16 mouse cellular contexts compared by ENCODE assay signal in the genomic region with DNA sequence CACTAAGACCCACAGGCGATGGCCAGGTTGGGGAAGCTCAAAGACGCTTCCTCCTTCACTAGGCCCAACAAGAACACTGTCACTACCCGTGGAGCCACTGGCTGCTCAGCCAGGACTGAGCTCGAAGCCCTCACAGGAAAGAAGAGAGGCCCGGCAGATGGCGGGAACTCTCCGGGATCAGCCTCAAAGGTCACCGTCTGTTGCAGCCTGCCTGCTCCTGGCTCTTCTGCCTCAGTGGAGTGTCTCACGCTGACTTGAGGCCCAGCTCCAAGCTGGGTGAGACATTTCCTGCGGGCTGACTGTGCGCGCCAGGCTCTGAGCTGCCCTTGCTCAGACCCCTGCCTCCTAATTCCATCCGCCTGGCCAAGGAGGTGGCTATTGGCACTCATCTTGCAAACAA. TPM values are rescaled to one million over a fixed set of nuclear protein-coding genes. Genes with fewer than 3 reads are reported as not detected.
DNase-seq lines count a peak whose midpoint lies in the region; ATAC-seq and TF ChIP-seq lines count a peak whose summit lies in the region.
"Had no signal": no experiment of that assay in that cellular context is flagged by ENCODE, and none has a peak within 500 bp of the region (broad histone marks: within the 10 kb centered on the region; RNA-seq: fewer than 3 reads in every experiment).

No protein-coding gene starts in this region.

- peaks cover 79% of the 10 kb centered on the region for H3K4me1 ChIP-seq in hindbrain, embryonic 10.5 days (replicated peaks)
- peaks cover 14% of the 10 kb centered on the region for H3K4me1 ChIP-seq in hindbrain, embryonic 11.5 days (replicated peaks; ENCODE audit: control insufficient read depth, insufficient read depth, low read length)
- H3K4me1 ChIP-seq in MEL (ENCODE audit: control insufficient read depth in 1 of 2, insufficient read depth in 2 of 2, low read length in 2 of 2): peaks cover 4 to 18% of the 10 kb centered on the region in 2 experiments; a peak in 3 of 4 replicates
- H3K4me1 ChIP-seq: heart, embryonic 15.5 days had no signal

- H3K27me3 ChIP-seq in hindbrain, embryonic 10.5 days (ENCODE audit: insufficient read depth, poor library complexity, severe bottlenecking): peaks cover 23% of the 10 kb centered on the region
- no peaks in the 10 kb centered on the region for H3K27me3 ChIP-seq in hindbrain, embryonic 11.5 days (ENCODE audit: control insufficient read depth, insufficient read depth, low read length)
- no peaks in the 10 kb centered on the region for H3K27me3 ChIP-seq in MEL (ENCODE audit: control insufficient read depth in 1 of 2, insufficient read depth in 2 of 2, low read length in 2 of 2)

- H3K9ac ChIP-seq in hindbrain, embryonic 11.5 days (ENCODE audit: low read depth, low read length): no peak overlapping the region
- H3K9ac ChIP-seq in MEL (ENCODE audit: control insufficient read depth, low read depth, low read length, poor library complexity, severe bottlenecking): no peak overlapping the region
- H3K9ac ChIP-seq: embryonic facial prominence, embryonic 12.5 days; forebrain, postnatal 0 days; heart, embryonic 15.5 days; limb, embryonic 13.5 days; liver, embryonic 14.5 days had no signal

- H3K9me3 ChIP-seq in hindbrain, embryonic 10.5 days: no peaks in the 10 kb centered on the region
- no peaks in the 10 kb centered on the region for H3K9me3 ChIP-seq in hindbrain, embryonic 11.5 days (ENCODE audit: control insufficient read depth, low read length)
- H3K9me3 ChIP-seq in MEL (replicated peaks; ENCODE audit: insufficient read depth, low read length): no peaks in the 10 kb centered on the region
- H3K9me3 ChIP-seq: embryonic facial prominence, embryonic 12.5 days; heart, embryonic 15.5 days; limb, embryonic 13.5 days had no signal

- H3K79me2 ChIP-seq in MEL (ENCODE audit: control insufficient read depth, insufficient read depth, low read length, poor library complexity): no peaks in the 10 kb centered on the region

- no peak for DNase-seq in hindbrain, embryonic 10.5 days (ENCODE audit: low spot score)
- DNase-seq in hindbrain, embryonic 11.5 days (ENCODE audit: low spot score): no peak
- no peak for DNase-seq in MEL (ENCODE audit: low read depth, low spot score)
- peak; percentile 92 for DNase-seq in cerebellum, adult 8-10 months
- no peak for DNase-seq in adrenal gland, postnatal 4 days (ENCODE audit: low spot score in 2 of 2)
- DNase-seq: forebrain, postnatal 0 days; heart, adult 18-20 months had no signal

- H3K4me2 ChIP-seq in hindbrain, embryonic 11.5 days (replicated peaks; ENCODE audit: low read depth, low read length): no peak overlapping the region
- H3K4me2 ChIP-seq: embryonic facial prominence, embryonic 12.5 days; heart, embryonic 15.5 days; limb, embryonic 13.5 days had no signal

- peak overlapping the region; percentile 91 for H3K27ac ChIP-seq in hindbrain, embryonic 10.5 days
- no peak overlapping the region for H3K27ac ChIP-seq in hindbrain, embryonic 11.5 days (ENCODE audit: low read depth, low read length)
- H3K27ac ChIP-seq in MEL (ENCODE audit: control insufficient read depth, low read depth, low read length): no peak overlapping the region
- H3K27ac ChIP-seq: embryonic facial prominence, embryonic 12.5 days; heart, embryonic 15.5 days; limb, embryonic 13.5 days; liver, embryonic 14.5 days had no signal

- no peak for TF ChIP-seq RAD21 in MEL (IDR thresholded peaks at IDR 0.05; ENCODE audit: low read depth, low read length)

- no peak for TF ChIP-seq CTCF in MEL (IDR thresholded peaks at IDR 0.05 in 2 of 3, conservative IDR thresholded peaks at IDR 0.05 in 1 of 3; ENCODE audit: control insufficient read depth in 1 of 3, insufficient read depth in 1 of 3, low read depth in 2 of 3, low read length in 3 of 3, poor library complexity in 1 of 3, severe bottlenecking in 1 of 3)

- 67% methylated on average over 13 of the region's 13 CpGs for WGBS in hindbrain, embryonic 10.5 days
- WGBS in hindbrain, embryonic 11.5 days: 65% methylated on average over 13 of the region's 13 CpGs

- ATAC-seq in hindbrain, embryonic 11.5 days (ENCODE audit: low FRiP score): no peak
- 0 out of 2 replicates have a peak, but pooled peaks have one; percentile 12 for ATAC-seq in granulocyte monocyte progenitor cell, adult 5-6 weeks (replicated peaks; ENCODE audit: poor library complexity, severe bottlenecking)
- no peak for ATAC-seq in megakaryocyte-erythroid progenitor cell, adult 5-6 weeks (replicated peaks; ENCODE audit: low FRiP score, low TSS enrichment, poor library complexity, severe bottlenecking)
- ATAC-seq: activated CD4-positive, CD25-positive, alpha-beta regulatory T cell, adult 4 months; forebrain, postnatal 0 days; midbrain, embryonic 16.5 days had no signal

- no peak overlapping the region for H3K4me3 ChIP-seq in hindbrain, embryonic 10.5 days
- H3K4me3 ChIP-seq in hindbrain, embryonic 11.5 days (ENCODE audit: low read depth, low read length): no peak overlapping the region
- no peak overlapping the region for H3K4me3 ChIP-seq in MEL (ENCODE audit: control insufficient read depth in 1 of 2, insufficient read depth in 1 of 2, low read depth in 2 of 2, low read length in 2 of 2)
- H3K4me3 ChIP-seq: embryonic facial prominence, embryonic 12.5 days; heart, embryonic 15.5 days; limb, embryonic 13.5 days had no signal

- TF ChIP-seq EP300 in MEL (IDR thresholded peaks at IDR 0.05; ENCODE audit: low read depth in 1 of 2, low read length in 2 of 2): no peak

- no peaks in the 10 kb centered on the region for H3K36me3 ChIP-seq in hindbrain, embryonic 10.5 days
- no peaks in the 10 kb centered on the region for H3K36me3 ChIP-seq in hindbrain, embryonic 11.5 days (ENCODE audit: control insufficient read depth, insufficient read depth, low read length)
- H3K36me3 ChIP-seq in MEL (ENCODE audit: control insufficient read depth in 1 of 2, insufficient read depth in 2 of 2, low read length in 2 of 2): peaks cover 0 to 7% of the 10 kb centered on the region in 2 experiments; a peak in 2 of 4 replicates
- H3K36me3 ChIP-seq: embryonic facial prominence, embryonic 12.5 days; heart, embryonic 15.5 days; limb, embryonic 13.5 days had no signal

- TF ChIP-seq POLR2A in MEL (IDR thresholded peaks at IDR 0.05; ENCODE audit: control insufficient read depth in 1 of 2, insufficient read depth in 1 of 2, low read depth in 1 of 2, low read length in 2 of 2, poor library complexity in 1 of 2): no peak

TF ChIP-seq in MEL, 35 proteins besides CTCF, POLR2A, EP300 and RAD21:
- peak; percentile 71 for TF ChIP-seq ZKSCAN1 (IDR thresholded peaks at IDR 0.05; ENCODE audit: low read depth, low read length)
- TF ChIP-seq ZC3H11A (IDR thresholded peaks at IDR 0.05; ENCODE audit: low read depth, low read length): no peak

RNA-seq across cellular contexts. Expression of a gene that starts 22.1 kb away (rescaled TPM):
- 2.2 and 4.2 TPM in 2 replicates for polyA plus RNA-seq in hindbrain, embryonic 10.5 days (2016; fragmentation: Nextera tagmentation; extraction: Ambion mirVana)
- polyA plus RNA-seq in hindbrain, embryonic 11.5 days (2014; fragmentation: Nextera tagmentation; extraction: Ambion mirVana): 2.5 and 3.6 TPM in 2 replicates
- not detected in 2 replicates for total RNA-seq in MEL (2012; rRNA removed)
- under 1 TPM in 1 of 2 experiments, not detected in 1; 0.06 TPM for polyA plus RNA-seq in MEL (2012; ENCODE audit: insufficient read depth in 1 of 2, insufficient read length in 2 of 2, low read depth in 1 of 2, low replicate concordance in 2 of 2, missing spikeins in 1 of 2)
- not detected in 2 replicates for total RNA-seq in granulocyte monocyte progenitor cell, adult 5-6 weeks (2014; fragmentation: Nextera tagmentation)
- not detected in 2 replicates for total RNA-seq in granulocyte monocyte progenitor cell, adult 5-6 weeks (2017)
- total RNA-seq in adrenal gland, postnatal 4 days (2021): 1 to 10 TPM; 1.5 to 6.2 TPM
- total RNA-seq in megakaryocyte-erythroid progenitor cell, adult 5-6 weeks (2014; fragmentation: Nextera tagmentation): not detected in 2 replicates
- not detected in 2 replicates for total RNA-seq in megakaryocyte-erythroid progenitor cell, adult 5-6 weeks (2017)
- total RNA-seq: hematopoietic stem cell, adult 5-6 weeks had no signal

RNA-seq across cellular contexts. Expression of a gene that starts 57.2 kb away (rescaled TPM):
- polyA plus RNA-seq in hindbrain, embryonic 10.5 days (2016; fragmentation: Nextera tagmentation; extraction: Ambion mirVana): 541 and 748 TPM in 2 replicates
- polyA plus RNA-seq in hindbrain, embryonic 11.5 days (2014; fragmentation: Nextera tagmentation; extraction: Ambion mirVana): 305 and 319 TPM in 2 replicates
- 96.0 and 106 TPM in 2 replicates for total RNA-seq in MEL (2012; rRNA removed)
- 100 to 1,000 TPM in 1 of 2 experiments, not detected in 1; 112 TPM for polyA plus RNA-seq in MEL (2012; ENCODE audit: insufficient read depth in 1 of 2, insufficient read length in 2 of 2, low read depth in 1 of 2, low replicate concordance in 2 of 2, missing spikeins in 1 of 2)
- 541 and 637 TPM in 2 replicates for total RNA-seq in granulocyte monocyte progenitor cell, adult 5-6 weeks (2014; fragmentation: Nextera tagmentation)
- total RNA-seq in granulocyte monocyte progenitor cell, adult 5-6 weeks (2017): 232 and 267 TPM in 2 replicates
- total RNA-seq in adrenal gland, postnatal 4 days (2021): 10 to 100 TPM; 41.6 to 44.9 TPM
- total RNA-seq in megakaryocyte-erythroid progenitor cell, adult 5-6 weeks (2014; fragmentation: Nextera tagmentation): 271 and 334 TPM in 2 replicates
- total RNA-seq in megakaryocyte-erythroid progenitor cell, adult 5-6 weeks (2017): 97.8 and 182 TPM in 2 replicates
